Mouse (Mus musculus): ENCODE data around the gene Ralbp1. TPM values are rescaled to one million over a fixed set of nuclear protein-coding genes. Genes with fewer than 3 reads are reported as not detected.

The Ralbp1 gene
- polyA plus RNA-seq, 2 experiments: 44.2 to 132 TPM

GRCm38 (mm10) chr17:65867996-65868395 is 17.6 kb downstream of the Ralbp1 start:
- no peak overlapping the region for H3K4me2 ChIP-seq (replicated peaks; ENCODE audit: low read depth, low read length, severe bottlenecking)
- WGBS: 95% methylated on average over 5 of the region's 5 CpGs

GRCm38 (mm10) chr17:65866201-65866600 is 19.4 kb downstream of the Ralbp1 start:
- DNase-seq (ENCODE audit: low spot score) (no peak), ATAC-seq (ENCODE audit: low FRiP score, low read depth) (no peak)
- Histone ChIP-seq H3K9me3 (ENCODE audit: control insufficient read depth, low read length) (no peaks in the 10 kb centered on the region), H3K4me3 (replicated peaks; ENCODE audit: low read length) (no peak overlapping the region), H3K27me3 (ENCODE audit: control insufficient read depth, insufficient read depth, low read length) (no peaks in the 10 kb centered on the region), H3K27ac (replicated peaks; ENCODE audit: low read depth, low read length) (no peak overlapping the region), H3K36me3 (ENCODE audit: control insufficient read depth, insufficient read depth, low read length) (peaks cover 33% of the 10 kb centered on the region), H3K4me2 (replicated peaks; ENCODE audit: low read depth, low read length, severe bottlenecking) (no peak overlapping the region), H3K9ac (ENCODE audit: low read depth, low read length, severe bottlenecking) (no peak overlapping the region), H3K4me1 (ENCODE audit: control insufficient read depth, insufficient read depth, low read length) (no peaks in the 10 kb centered on the region)
- no peak for TF ChIP-seq POLR2A (IDR thresholded peaks at IDR 0.05; ENCODE audit: borderline replicate concordance, extremely low read depth, insufficient read depth, insufficient read length)
- 79% methylated on average over 3 of the region's 3 CpGs for WGBS

More at GRCm38 (mm10) chr17:65867996-65868395, 17.6 kb downstream of the Ralbp1 start:
- Histone ChIP-seq H3K9ac (ENCODE audit: low read depth, low read length, severe bottlenecking) (no peak overlapping the region), H3K27ac (replicated peaks; ENCODE audit: low read depth, low read length) (no peak overlapping the region), H3K4me1 (ENCODE audit: control insufficient read depth, insufficient read depth, low read length) (peaks cover 10% of the 10 kb centered on the region; the same call in 1 of the 2 replicates), H3K9me3 (ENCODE audit: control insufficient read depth, low read length) (no peaks in the 10 kb centered on the region), H3K27me3 (ENCODE audit: control insufficient read depth, insufficient read depth, low read length) (no peaks in the 10 kb centered on the region), H3K4me3 (replicated peaks; ENCODE audit: low read length) (no peak overlapping the region), H3K36me3 (ENCODE audit: control insufficient read depth, insufficient read depth, low read length) (peaks cover 28% of the 10 kb centered on the region)
- TF ChIP-seq POLR2A (IDR thresholded peaks at IDR 0.05; ENCODE audit: borderline replicate concordance, extremely low read depth, insufficient read depth, insufficient read length): no peak
- DNase-seq (ENCODE audit: low spot score) (no peak), ATAC-seq (ENCODE audit: low FRiP score, low read depth) (no peak)

- Histone ChIP-seq H3K9me3 (ENCODE audit: control insufficient read depth, low read length) (no peaks in the 10 kb centered on the region), H3K4me3 (replicated peaks; ENCODE audit: low read length) (no peak overlapping the region), H3K27me3 (ENCODE audit: control insufficient read depth, insufficient read depth, low read length) (no peaks in the 10 kb centered on the region), H3K36me3 (ENCODE audit: control insufficient read depth, insufficient read depth, low read length) (peaks cover 39% of the 10 kb centered on the region), H3K9ac (ENCODE audit: low read depth, low read length, severe bottlenecking) (no peak overlapping the region), H3K27ac (replicated peaks; ENCODE audit: low read depth, low read length) (no peak overlapping the region), H3K4me2 (replicated peaks; ENCODE audit: low read depth, low read length, severe bottlenecking) (no peak overlapping the region), H3K4me1 (ENCODE audit: control insufficient read depth, insufficient read depth, low read length) (no peaks in the 10 kb centered on the region)
- no peak for TF ChIP-seq POLR2A (IDR thresholded peaks at IDR 0.05; ENCODE audit: borderline replicate concordance, extremely low read depth, insufficient read depth, insufficient read length)
- ATAC-seq (ENCODE audit: low FRiP score, low read depth): no peak
- no peak for DNase-seq (ENCODE audit: low spot score)
These were observed 20.3 kb downstream of the Ralbp1 start for GRCm38 (mm10) chr17:65865265-65865664.

- no peak overlapping the region for H3K4me3 ChIP-seq (replicated peaks; ENCODE audit: low read length)
- H3K4me2 ChIP-seq (replicated peaks; ENCODE audit: low read depth, low read length, severe bottlenecking): no peak overlapping the region
- no peak overlapping the region for H3K27ac ChIP-seq (replicated peaks; ENCODE audit: low read depth, low read length)
- peak; percentile 44; the same call in 1 of the 2 replicates for ATAC-seq (ENCODE audit: low FRiP score, low read depth)
- peaks cover 39% of the 10 kb centered on the region for H3K36me3 ChIP-seq (ENCODE audit: control insufficient read depth, insufficient read depth, low read length)
- H3K27me3 ChIP-seq (ENCODE audit: control insufficient read depth, insufficient read depth, low read length): no peaks in the 10 kb centered on the region
- H3K4me1 ChIP-seq (ENCODE audit: control insufficient read depth, insufficient read depth, low read length): no peaks in the 10 kb centered on the region
- no peak for TF ChIP-seq POLR2A (IDR thresholded peaks at IDR 0.05; ENCODE audit: borderline replicate concordance, extremely low read depth, insufficient read depth, insufficient read length)
- DNase-seq (ENCODE audit: low spot score): peak; percentile 83
- 36% methylated on average over 4 of the region's 4 CpGs for WGBS
- H3K9me3 ChIP-seq (ENCODE audit: control insufficient read depth, low read length): no peaks in the 10 kb centered on the region
- no peak overlapping the region for H3K9ac ChIP-seq (ENCODE audit: low read depth, low read length, severe bottlenecking)
These were observed 20.9 kb downstream of the Ralbp1 start for GRCm38 (mm10) chr17:65864742-65865141.

GRCm38 (mm10) chr17:65863830-65864229 is 21.8 kb downstream of the Ralbp1 start:
- no peak for DNase-seq (ENCODE audit: low spot score)
- 96% methylated on average over 12 of the region's 12 CpGs for WGBS
- H3K4me1 ChIP-seq (ENCODE audit: control insufficient read depth, insufficient read depth, low read length): no peaks in the 10 kb centered on the region
- H3K9ac ChIP-seq (ENCODE audit: low read depth, low read length, severe bottlenecking): no peak overlapping the region
- H3K27me3 ChIP-seq (ENCODE audit: control insufficient read depth, insufficient read depth, low read length): no peaks in the 10 kb centered on the region
- ATAC-seq (ENCODE audit: low FRiP score, low read depth): no peak
- H3K4me3 ChIP-seq (replicated peaks; ENCODE audit: low read length): no peak overlapping the region
- no peak overlapping the region for H3K4me2 ChIP-seq (replicated peaks; ENCODE audit: low read depth, low read length, severe bottlenecking)
- no peak for TF ChIP-seq POLR2A (IDR thresholded peaks at IDR 0.05; ENCODE audit: borderline replicate concordance, extremely low read depth, insufficient read depth, insufficient read length)
- no peaks in the 10 kb centered on the region for H3K9me3 ChIP-seq (ENCODE audit: control insufficient read depth, low read length)
- no peak overlapping the region for H3K27ac ChIP-seq (replicated peaks; ENCODE audit: low read depth, low read length)
- H3K36me3 ChIP-seq (ENCODE audit: control insufficient read depth, insufficient read depth, low read length): peaks cover 45% of the 10 kb centered on the region

GRCm38 (mm10) chr17:65862579-65862978 is 23.0 kb downstream of the Ralbp1 start:
- Histone ChIP-seq H3K9me3 (ENCODE audit: control insufficient read depth, low read length) (no peaks in the 10 kb centered on the region), H3K9ac (ENCODE audit: low read depth, low read length, severe bottlenecking) (no peak overlapping the region), H3K27me3 (ENCODE audit: control insufficient read depth, insufficient read depth, low read length) (no peaks in the 10 kb centered on the region), H3K4me2 (replicated peaks; ENCODE audit: low read depth, low read length, severe bottlenecking) (no peak overlapping the region), H3K27ac (replicated peaks; ENCODE audit: low read depth, low read length) (no peak overlapping the region), H3K4me1 (ENCODE audit: control insufficient read depth, insufficient read depth, low read length) (no peaks in the 10 kb centered on the region), H3K4me3 (replicated peaks; ENCODE audit: low read length) (no peak overlapping the region), H3K36me3 (ENCODE audit: control insufficient read depth, insufficient read depth, low read length) (peaks cover 56% of the 10 kb centered on the region)
- WGBS: 55% methylated on average over 4 of the region's 4 CpGs
- ATAC-seq (ENCODE audit: low FRiP score, low read depth) (no peak), DNase-seq (ENCODE audit: low spot score) (no peak)
- TF ChIP-seq POLR2A (IDR thresholded peaks at IDR 0.05; ENCODE audit: borderline replicate concordance, extremely low read depth, insufficient read depth, insufficient read length): no peak

Measured in limb, embryonic 14.5 days (tissue).